Mouse (Mus musculus): ENCODE measurements around the gene Fcgrt. TPM values are rescaled to one million over a fixed set of nuclear protein-coding genes. Genes with fewer than 3 reads are reported as not detected.

Fcgrt gene
- total and polyA plus RNA-seq, 3 experiments = 0.13 to 0.16 TPM; not detected in 1

DNA sequence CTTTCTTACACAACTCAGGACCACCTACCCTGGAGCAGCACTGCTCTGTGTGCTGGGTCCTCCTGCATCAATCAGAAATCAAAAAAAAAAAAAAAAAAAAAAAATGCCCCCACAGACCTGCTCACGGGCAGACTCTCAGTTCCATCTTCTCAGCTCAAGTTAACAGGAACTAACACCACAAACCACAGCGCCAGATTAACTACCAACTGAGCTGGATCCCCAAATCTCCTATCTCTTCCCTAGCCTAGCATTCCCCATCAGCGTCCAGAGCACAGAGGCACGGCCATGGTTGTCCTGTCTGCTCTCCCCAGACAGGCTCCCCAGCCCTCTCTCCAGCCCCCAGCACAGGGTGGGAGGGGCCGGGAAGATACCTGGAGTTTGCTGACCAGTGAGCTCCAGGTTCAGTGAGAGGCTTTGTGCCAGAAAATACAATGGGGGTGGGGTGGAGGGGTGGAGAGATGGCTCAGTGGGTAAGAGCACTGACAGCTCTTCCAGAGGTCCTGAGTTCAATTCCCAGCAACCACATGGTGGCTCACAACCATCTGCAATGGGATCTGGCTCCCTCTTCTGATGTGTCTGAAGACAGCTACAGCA is 3.5 kb upstream of the Fcgrt start:
- no peaks in the 10 kb centered on the region for H3K36me3 ChIP-seq (replicated peaks in 1 of 2; ENCODE audit: control insufficient read depth in 1 of 2, insufficient read depth in 1 of 2, low read length in 1 of 2)
- no peaks in the 10 kb centered on the region for H3K27me3 ChIP-seq (replicated peaks)
- H3K4me1 ChIP-seq (ENCODE audit: control insufficient read depth in 1 of 2, insufficient read depth in 2 of 2) = no peaks in the 10 kb centered on the region; a peak in 1 of 4 replicates
- no peak for TF ChIP-seq JUND (conservative IDR thresholded peaks at IDR 0.05; ENCODE audit: low read depth, low read length)
- no peak for TF ChIP-seq MYC (IDR thresholded peaks at IDR 0.05; ENCODE audit: low read depth, low read length)
- TF ChIP-seq MAZ (IDR thresholded peaks at IDR 0.05; ENCODE audit: low read depth, low read length) = no peak
- no peak for TF ChIP-seq ZC3H11A (IDR thresholded peaks at IDR 0.05; ENCODE audit: low read depth, low read length)
- no peak for TF ChIP-seq UBTF (IDR thresholded peaks at IDR 0.05; ENCODE audit: low read depth, low read length)
- TF ChIP-seq ETS1 (conservative IDR thresholded peaks at IDR 0.05; ENCODE audit: low read depth, low read length) = no peak
- TF ChIP-seq MXI1 (IDR thresholded peaks at IDR 0.05; ENCODE audit: low read depth, low read length) = no peak
- TF ChIP-seq NELFE (IDR thresholded peaks at IDR 0.05; ENCODE audit: low read depth, low read length) = no peak
- TF ChIP-seq JUN (IDR thresholded peaks at IDR 0.05; ENCODE audit: insufficient read depth, low read depth, low read length) = no peak
- no peak for TF ChIP-seq ZKSCAN1 (IDR thresholded peaks at IDR 0.05; ENCODE audit: borderline replicate concordance, low read depth, low read length)
- no peak for TF ChIP-seq SMC3 (IDR thresholded peaks at IDR 0.05; ENCODE audit: low read depth, low read length)
- no peak for TF ChIP-seq ZNF384 (IDR thresholded peaks at IDR 0.05; ENCODE audit: low read depth, low read length)
- no peak for TF ChIP-seq CHD1 (IDR thresholded peaks at IDR 0.05; ENCODE audit: low read depth, low read length)
- TF ChIP-seq SIN3A (IDR thresholded peaks at IDR 0.05; ENCODE audit: low read length) = no peak
- H3K9ac ChIP-seq (ENCODE audit: insufficient read depth, low read depth) = no peak overlapping the region
- H3K9me3 ChIP-seq (replicated peaks; ENCODE audit: low read length) = no peaks in the 10 kb centered on the region
- in situ Hi-C loops (cut with MboI; ENCODE audit: low pct_ligation_motif_present, low pct_unique_long_range_greater_than_20kb, low sequenced_read_pairs) (no loop called here), dilution Hi-C loops (cut with MboI; ENCODE audit: extremely low pct_ligation_motif_present, extremely low pct_unique_long_range_greater_than_20kb, low sequenced_read_pairs) (no loop called here)
- H3K4me3 ChIP-seq (replicated peaks in 1 of 3; ENCODE audit: low read depth in 2 of 3, low read length in 2 of 3, poor library complexity in 1 of 3) = no peak overlapping the region
- no peak for DNase-seq (ENCODE audit: extremely low read depth)
- no peak overlapping the region for H3K27ac ChIP-seq (ENCODE audit: insufficient read depth, low read depth)
- H3K79me2 ChIP-seq (replicated peaks; ENCODE audit: control insufficient read depth, extremely low read depth, insufficient read depth, poor library complexity, severe bottlenecking) = no peaks in the 10 kb centered on the region
- no peak overlapping the region for H3K4me2 ChIP-seq (ENCODE audit: insufficient read depth, low read depth, poor library complexity, severe bottlenecking)

DNA sequence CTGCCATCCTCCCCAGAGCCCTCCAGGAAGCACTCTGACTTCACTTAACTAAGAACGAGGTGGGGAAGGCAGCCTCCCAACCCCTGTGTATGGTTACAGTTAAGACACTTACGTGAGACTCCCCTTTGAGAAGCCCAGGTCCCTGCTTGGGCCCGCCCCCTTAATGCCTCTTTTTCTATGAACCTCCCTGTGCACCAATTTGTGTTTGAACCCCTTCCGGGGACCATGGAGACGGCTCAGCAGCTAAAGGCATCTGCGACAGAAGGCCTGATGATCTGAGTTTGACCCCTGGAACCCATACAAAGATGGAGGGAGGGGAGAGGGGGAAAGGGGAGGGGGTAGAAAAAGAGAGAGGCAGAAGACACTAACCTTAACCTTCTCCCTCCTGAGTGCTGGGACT is 2.8 kb upstream of the Fcgrt start:
- Histone ChIP-seq H3K9ac (ENCODE audit: insufficient read depth, low read depth) (no peak overlapping the region), H3K27ac (ENCODE audit: insufficient read depth, low read depth) (no peak overlapping the region), H3K4me1 (ENCODE audit: control insufficient read depth in 1 of 2, insufficient read depth in 2 of 2) (no peaks in the 10 kb centered on the region; a peak in 1 of 4 replicates), H3K27me3 (replicated peaks) (no peaks in the 10 kb centered on the region), H3K4me2 (ENCODE audit: insufficient read depth, low read depth, poor library complexity, severe bottlenecking) (no peak overlapping the region), H3K9me3 (replicated peaks; ENCODE audit: low read length) (no peaks in the 10 kb centered on the region), H3K4me3 (replicated peaks in 1 of 3; ENCODE audit: low read depth in 2 of 3, low read length in 2 of 3, poor library complexity in 1 of 3) (no peak overlapping the region), H3K79me2 (replicated peaks; ENCODE audit: control insufficient read depth, extremely low read depth, insufficient read depth, poor library complexity, severe bottlenecking) (no peaks in the 10 kb centered on the region), H3K36me3 (replicated peaks in 1 of 2; ENCODE audit: control insufficient read depth in 1 of 2, insufficient read depth in 1 of 2, low read length in 1 of 2) (no peaks in the 10 kb centered on the region)
- DNase-seq (ENCODE audit: extremely low read depth) = no peak
- in situ Hi-C loops (cut with MboI; ENCODE audit: low pct_ligation_motif_present, low pct_unique_long_range_greater_than_20kb, low sequenced_read_pairs) = no loop called here
- TF ChIP-seq NRF1 (IDR thresholded peaks at IDR 0.05; ENCODE audit: low read depth, low read length) (no peak), NELFE (IDR thresholded peaks at IDR 0.05; ENCODE audit: low read depth, low read length) (no peak), ELF1 (IDR thresholded peaks at IDR 0.05; ENCODE audit: low read depth, low read length) (no peak), E2F4 (IDR thresholded peaks at IDR 0.05; ENCODE audit: insufficient replicate concordance, low read depth, low read length) (no peak), JUND (conservative IDR thresholded peaks at IDR 0.05; ENCODE audit: low read depth, low read length) (no peak), RCOR1 (conservative IDR thresholded peaks at IDR 0.05; ENCODE audit: low read depth, low read length) (no peak), CHD1 (IDR thresholded peaks at IDR 0.05; ENCODE audit: low read depth, low read length) (no peak), HCFC1 (IDR thresholded peaks at IDR 0.05; ENCODE audit: low read depth, low read length) (no peak), ZKSCAN1 (IDR thresholded peaks at IDR 0.05; ENCODE audit: borderline replicate concordance, low read depth, low read length) (no peak), USF2 (conservative IDR thresholded peaks at IDR 0.05; ENCODE audit: low read depth, low read length) (no peak)
- dilution Hi-C loops (cut with MboI; ENCODE audit: extremely low pct_ligation_motif_present, extremely low pct_unique_long_range_greater_than_20kb, low sequenced_read_pairs) = no loop called here
